Mouse (Mus musculus) small intestine, adult 2 months (tissue): Measurements from ENCODE around the gene Gnaq.

Source experiments
- CTCF ChIP-seq: fragments of 200-500 bp; IDR thresholded peaks from 2 replicates; pipeline ENCODE4 v1.5.1; 2012; ENCODE audit warnings: low read depth, mild to moderate bottlenecking, control low read depth, inconsistent platforms, low read length, moderate library complexity, mixed read lengths; ENCODE audit not compliant: insufficient replicate concordance, insufficient read length; ENCODE audit errors: extremely low read depth
- POLR2A ChIP-seq: fragments of 200-500 bp; IDR thresholded peaks from 2 replicates; pipeline ENCODE4 v1.6.1; 2012; ENCODE audit warnings: low read depth, mild to moderate bottlenecking, control low read depth, inconsistent platforms, low read length, moderate library complexity

GRCm38 (mm10) chr19:16252696-16253095 is 120.1 kb downstream of the Gnaq start:
- TF ChIP-seq CTCF: no peak
- TF ChIP-seq POLR2A: no peak
